Mouse (Mus musculus) central nervous system, embryonic 14 days (tissue): ENCODE measurements around the gene Pira2. TPM values are rescaled to one million over a fixed set of nuclear protein-coding genes. Genes with fewer than 3 reads are reported as not detected.

Experiments
- polyA plus RNA-seq: library from polyadenylated mRNA; depleted of rRNA; stranded (reverse); fragments of >200 nt; gene quantifications from 2 replicates; pipeline ENCODE4 v1.2.3, GENCODE M21; 2012; rRNA removed

The Pira2 gene
- polyA plus RNA-seq, result 0.02 and 0.11 TPM in 2 replicates

DNA sequence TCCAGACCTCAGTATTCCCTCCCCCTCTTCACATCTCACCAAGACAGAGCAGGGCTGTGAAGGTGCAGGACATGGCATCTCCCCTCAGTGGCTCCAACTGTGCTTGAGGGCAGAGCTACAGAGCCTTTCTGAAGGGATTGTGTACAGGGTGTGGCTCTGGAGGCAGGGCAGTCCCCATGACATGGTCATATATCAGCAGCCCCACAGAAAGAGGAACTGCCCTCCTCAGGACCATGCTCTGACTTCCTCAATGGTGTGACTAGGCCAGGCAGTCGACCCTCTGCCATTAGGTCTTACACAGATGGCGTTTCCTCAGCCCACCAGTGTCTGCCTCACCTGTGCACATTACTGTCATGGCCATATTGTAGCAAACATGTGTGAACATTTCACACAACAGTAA lies at the start of gene Pira2:
Gene Pira2 (minus strand): TSS at position 101 of the 400 bp plus-strand sequence.

DNA sequence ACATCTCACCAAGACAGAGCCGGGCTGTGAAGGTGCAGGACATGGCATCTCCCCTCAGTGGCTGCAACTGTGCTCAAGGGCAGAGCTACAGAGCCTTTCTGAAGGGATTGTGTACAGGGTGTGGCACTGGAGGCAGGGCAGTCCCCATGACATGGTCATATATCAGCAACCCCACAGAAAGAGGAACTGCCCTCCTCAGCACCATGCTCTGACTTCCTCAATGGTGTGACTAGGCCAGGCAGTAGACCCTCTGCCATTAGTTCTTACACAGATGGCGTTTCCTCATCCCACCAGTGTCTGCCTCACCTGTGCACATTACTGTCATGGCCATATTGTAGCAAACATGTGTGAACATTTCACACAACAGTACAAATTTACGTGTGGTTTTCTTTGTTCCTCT lies 19.3 kb downstream of the Pira2 start, which contains the start of gene Gm15448:
Gene Gm15448 (minus strand): TSS at position 89 of the 400 bp plus-strand sequence.

Other genes starting within 250 kb of the Pira2 start
- 1.6 and 2.2 TPM in 2 replicates for gene Oscar, start 228.9 kb downstream of the Pira2 start, polyA plus RNA-seq
- 221 and 222 TPM in 2 replicates for gene Ndufa3, start 227.7 kb downstream of the Pira2 start, polyA plus RNA-seq
- gene Tfpt, start 215.1 kb downstream of the Pira2 start, polyA plus RNA-seq, result 34.6 and 38.4 TPM in 2 replicates
- 72.9 and 84.7 TPM in 2 replicates for gene Prpf31, start 215.1 kb downstream of the Pira2 start, polyA plus RNA-seq
- 79.6 and 81.0 TPM in 2 replicates for gene Cnot3, start 199.8 kb downstream of the Pira2 start, polyA plus RNA-seq
- 10.1 and 10.7 TPM in 2 replicates for gene Leng1, start 179.2 kb downstream of the Pira2 start, polyA plus RNA-seq
- gene Tmc4, start 167.5 kb downstream of the Pira2 start, polyA plus RNA-seq, result 12.5 and 16.2 TPM in 2 replicates
- 162 and 166 TPM in 2 replicates for gene Tsen34, start 152.2 kb downstream of the Pira2 start, polyA plus RNA-seq
- gene Mboat7, start 151.5 kb downstream of the Pira2 start, polyA plus RNA-seq, result 72.0 and 78.4 TPM in 2 replicates
- 2,416 and 2,732 TPM in 2 replicates for gene Rps9, start 141.1 kb downstream of the Pira2 start, polyA plus RNA-seq
- 0.40 and 0.48 TPM in 2 replicates for gene Pirb, start 124.7 kb downstream of the Pira2 start, polyA plus RNA-seq
- not detected in 2 replicates for gene Gm15448, start 19.4 kb downstream of the Pira2 start, polyA plus RNA-seq
- 0.02 TPM in 1 of 2 replicates, not detected in the other for gene Gm14548, start 53.1 kb upstream of the Pira2 start, polyA plus RNA-seq
- gene Lilra6, start 70.5 kb upstream of the Pira2 start, polyA plus RNA-seq, result 0.01 and 0.08 TPM in 2 replicates
- 2.7 and 4.0 TPM in 2 replicates for gene Lair1, start 218.2 kb upstream of the Pira2 start, polyA plus RNA-seq